Mouse (Mus musculus) liver, adult 2 months (tissue): ENCODE results near the gene Ppcs.

Experiments used
- CTCF ChIP-seq: fragments of 200-500 bp; IDR thresholded peaks from 2 replicates; pipeline ENCODE4 v1.5.1; 2011; ENCODE audit warnings: low read depth, low read length, control low read depth
- POLR2A ChIP-seq: fragments of 200-500 bp; IDR thresholded peaks from 2 replicates; pipeline ENCODE4 v1.6.1; 2011; ENCODE audit warnings: low read length, control low read depth; ENCODE audit not compliant: insufficient read depth; ENCODE audit errors: extremely low read depth

DNA sequence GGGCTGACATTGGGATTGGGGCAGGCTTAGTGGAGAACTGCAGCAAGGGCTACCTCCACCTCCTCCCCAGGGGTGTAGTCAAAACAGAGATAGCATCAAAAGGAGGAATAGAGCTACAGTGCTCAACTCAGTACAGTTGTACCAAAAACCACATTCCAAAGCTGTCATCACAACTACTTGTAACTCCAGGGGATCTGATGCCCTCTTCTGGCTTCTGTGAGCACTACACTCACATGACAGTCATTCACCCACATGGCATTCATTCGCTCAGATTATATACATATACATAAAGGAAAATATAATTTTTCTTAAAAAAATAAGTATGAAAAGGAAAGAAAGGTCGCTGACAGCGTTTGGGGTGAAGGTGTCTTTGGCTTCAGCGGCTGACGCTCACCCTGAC, 38.1 kb upstream of the Ppcs start:
- TF ChIP-seq POLR2A (no peak), CTCF (0 out of 2 replicates have a peak, but pooled peaks have one; percentile 12)
